Mouse (Mus musculus) forebrain, embryonic 11.5 days (tissue): ENCODE data around the gene Degs1. TPM values are rescaled to one million over a fixed set of nuclear protein-coding genes. Genes with fewer than 3 reads are reported as not detected.

Experiments
- ATAC-seq: fragments of 200-750 bp; cut with Nextera tagmentation; replicated peaks from 2 replicates; pipeline ENCODE4 v1.8.0; 2017; ENCODE audit warnings: moderate TSS enrichment; ENCODE audit not compliant: low FRiP score
- DNase-seq: peaks from one replicate; pipeline ENCODE4 v3.0.0-alpha.2; 2017; ENCODE audit warnings: low spot score
- H3K27ac ChIP-seq: fragments of 300-500 bp; sonication (generic); 2 replicates; pipeline ENCODE4 v1.5.1; 2014; ENCODE audit warnings: low read depth, low read length
- H3K27me3 ChIP-seq: fragments of 300-500 bp; sonication (generic); 2 replicates; pipeline ENCODE4 v1.6.1; 2014; ENCODE audit warnings: mild to moderate bottlenecking, low read length, mixed read lengths; ENCODE audit not compliant: control insufficient read depth, insufficient read depth
- H3K36me3 ChIP-seq: fragments of 300-500 bp; sonication (generic); 2 replicates; pipeline ENCODE4 v1.6.1; 2014; ENCODE audit warnings: mild to moderate bottlenecking, low read length, moderate library complexity, mixed read lengths; ENCODE audit not compliant: control insufficient read depth, insufficient read depth
- H3K4me1 ChIP-seq: fragments of 300-500 bp; sonication (generic); replicated peaks from 2 replicates; pipeline ENCODE4 v1.6.1; 2014; ENCODE audit warnings: low read length, mixed read lengths; ENCODE audit not compliant: control insufficient read depth, insufficient read depth
- H3K4me2 ChIP-seq: fragments of 300-500 bp; sonication (generic); 2 replicates; pipeline ENCODE4 v1.6.1; 2014; ENCODE audit warnings: low read depth, mild to moderate bottlenecking, low read length, moderate library complexity, mixed read lengths; ENCODE audit not compliant: severe bottlenecking
- H3K4me3 ChIP-seq: fragments of 300-500 bp; sonication (generic); 2 replicates; pipeline ENCODE4 v1.5.1; 2014; ENCODE audit warnings: low read depth, low read length
- H3K9ac ChIP-seq: fragments of 300-500 bp; sonication (generic); 2 replicates; pipeline ENCODE4 v1.6.1; 2014; ENCODE audit warnings: low read length
- H3K9me3 ChIP-seq: fragments of 300-500 bp; sonication (generic); 2 replicates; pipeline ENCODE4 v1.6.1; 2016; ENCODE audit warnings: low read length, mixed read lengths; ENCODE audit not compliant: control insufficient read depth
- WGBS: fragments of 180-500 bp; shearing (Covaris S2); extraction: QIAGEN DNeasy Blood & Tissue Kit; methylation state at CpG from one replicate; pipeline ENCODE4 v1.1.7; 2014; 5-methylcytosine and 5-hydroxymethylcytosine counted together
- polyA plus RNA-seq: library from polyadenylated mRNA; unstranded; fragments of >200 nt; fragmentation: Nextera tagmentation; extraction: Ambion mirVana; gene quantifications from 2 replicates; pipeline ENCODE4 v1.2.1, GENCODE M21; 2014

Degs1 gene
- 61.2 and 65.8 TPM in 2 replicates for polyA plus RNA-seq

GRCm38 (mm10) chr1:182282091-182283075 lies at the start of gene Degs1:
Degs1 (minus strand) TSS chr1:182282804.
- H3K27me3 ChIP-seq: peaks cover 3% of the 10 kb centered on the region; the same call in 1 of the 2 replicates
- DNase-seq: peak; percentile 97
- peaks cover 10% of the 10 kb centered on the region for H3K4me1 ChIP-seq
- H3K27ac ChIP-seq: peak within 1 kb of the TSS; percentile 81; the same call in 1 of the 2 replicates
- peak; percentile 94 for ATAC-seq
- no peaks in the 10 kb centered on the region; the same call in none of the 2 replicates for H3K36me3 ChIP-seq
- peak within 1 kb of the TSS; percentile 50 for H3K4me2 ChIP-seq
- H3K4me3 ChIP-seq: peak within 1 kb of the TSS; percentile 68
- H3K9me3 ChIP-seq: no peaks in the 10 kb centered on the region
- peak within 1 kb of the TSS; percentile 86 for H3K9ac ChIP-seq
- WGBS: under 1% methylated on average over 84 of the region's 94 CpGs

- Histone ChIP-seq H3K9ac (no peak overlapping the region), H3K36me3 (peaks cover 12% of the 10 kb centered on the region), H3K4me3 (no peak overlapping the region), H3K27ac (no peak overlapping the region), H3K27me3 (no peaks in the 10 kb centered on the region), H3K4me1 (no peaks in the 10 kb centered on the region), H3K4me2 (no peak overlapping the region), H3K9me3 (no peaks in the 10 kb centered on the region)
- ATAC-seq (no peak), DNase-seq (no peak)
- 100% methylated on average over 1 of the region's 1 CpGs for WGBS
Measured at GRCm38 (mm10) chr1:182325919-182326318, 43.3 kb upstream of the Degs1 start.

GRCm38 (mm10) chr1:182324552-182324951 lies 41.9 kb upstream of the Degs1 start:
- Histone ChIP-seq H3K4me2 (no peak overlapping the region), H3K27me3 (no peaks in the 10 kb centered on the region), H3K9me3 (no peaks in the 10 kb centered on the region), H3K27ac (no peak overlapping the region), H3K4me3 (no peak overlapping the region), H3K36me3 (peaks cover 12% of the 10 kb centered on the region), H3K4me1 (no peaks in the 10 kb centered on the region), H3K9ac (no peak overlapping the region)
- WGBS: 93% methylated on average over 7 of the region's 7 CpGs
- no peak for DNase-seq
- ATAC-seq: no peak

GRCm38 (mm10) chr1:182323139-182323538 lies 40.5 kb upstream of the Degs1 start:
- Histone ChIP-seq H3K27me3 (no peaks in the 10 kb centered on the region), H3K4me1 (no peaks in the 10 kb centered on the region), H3K9me3 (no peaks in the 10 kb centered on the region), H3K4me3 (no peak overlapping the region), H3K36me3 (peaks cover 15% of the 10 kb centered on the region), H3K4me2 (no peak overlapping the region), H3K9ac (no peak overlapping the region), H3K27ac (no peak overlapping the region)
- ATAC-seq (no peak), DNase-seq (no peak)
- 94% methylated on average over 3 of the region's 3 CpGs for WGBS

- no peak overlapping the region for H3K27ac ChIP-seq
- no peaks in the 10 kb centered on the region for H3K27me3 ChIP-seq
- no peak overlapping the region for H3K4me3 ChIP-seq
- H3K9me3 ChIP-seq: peaks cover 3% of the 10 kb centered on the region; the same call in 1 of the 2 replicates
- no peak overlapping the region for H3K4me2 ChIP-seq
- no peaks in the 10 kb centered on the region for H3K4me1 ChIP-seq
- WGBS: 96% methylated on average over 5 of the region's 5 CpGs
- no peak overlapping the region for H3K9ac ChIP-seq
- ATAC-seq (no peak), DNase-seq (no peak)
- H3K36me3 ChIP-seq: peaks cover 6% of the 10 kb centered on the region
Measured at GRCm38 (mm10) chr1:182314201-182314600, 31.6 kb upstream of the Degs1 start.

- Histone ChIP-seq H3K9me3 (peaks cover 3% of the 10 kb centered on the region; the same call in 1 of the 2 replicates), H3K27ac (no peak overlapping the region), H3K4me1 (no peaks in the 10 kb centered on the region), H3K27me3 (no peaks in the 10 kb centered on the region), H3K9ac (no peak overlapping the region), H3K36me3 (peaks cover 6% of the 10 kb centered on the region), H3K4me2 (no peak overlapping the region), H3K4me3 (no peak overlapping the region)
- no peak for DNase-seq
- ATAC-seq: no peak
- 95% methylated on average over 8 of the region's 8 CpGs for whole genome bisulfite sequencing
Measured at GRCm38 (mm10) chr1:182313181-182313580, 30.6 kb upstream of the Degs1 start.

- Histone ChIP-seq H3K4me3 (no peak overlapping the region), H3K36me3 (peaks cover 3% of the 10 kb centered on the region)
- no peak for DNase-seq
Measured at GRCm38 (mm10) chr1:182311376-182311775, 28.8 kb upstream of the Degs1 start.

GRCm38 (mm10) chr1:182310316-182310715 lies 27.7 kb upstream of the Degs1 start:
- no peaks in the 10 kb centered on the region for H3K4me1 ChIP-seq
- no peaks in the 10 kb centered on the region; the same call in 1 of the 2 replicates for H3K36me3 ChIP-seq
- no peak overlapping the region for H3K9ac ChIP-seq
- no peak for DNase-seq
- H3K4me3 ChIP-seq: no peak overlapping the region
- H3K9me3 ChIP-seq: peaks cover 3% of the 10 kb centered on the region; the same call in 1 of the 2 replicates
- no peak overlapping the region for H3K4me2 ChIP-seq
- no peak overlapping the region for H3K27ac ChIP-seq
- ATAC-seq: no peak
- H3K27me3 ChIP-seq: no peaks in the 10 kb centered on the region
- 93% methylated on average over 2 of the region's 2 CpGs for WGBS

More at GRCm38 (mm10) chr1:182311376-182311775, 28.8 kb upstream of the Degs1 start:
- WGBS: 93% methylated on average over 5 of the region's 5 CpGs
- no peak for ATAC-seq
- no peak overlapping the region for H3K27ac ChIP-seq
- H3K4me1 ChIP-seq: no peaks in the 10 kb centered on the region
- H3K9me3 ChIP-seq: peaks cover 3% of the 10 kb centered on the region; the same call in 1 of the 2 replicates
- no peaks in the 10 kb centered on the region for H3K27me3 ChIP-seq
- no peak overlapping the region for H3K4me2 ChIP-seq
- no peak overlapping the region for H3K9ac ChIP-seq
